Mouse (Mus musculus): ENCODE results near the gene Vsig10.

- no peak for TF ChIP-seq POLR2A (IDR thresholded peaks at IDR 0.05; ENCODE audit: low read depth, low read length)
- no peak for TF ChIP-seq CTCF (IDR thresholded peaks at IDR 0.05; ENCODE audit: borderline replicate concordance, insufficient read depth, low read length)
Measured at GRCm38 (mm10) chr5:117295011-117295410, 23.9 kb upstream of the Vsig10 start.
